Comparison of ENCODE assay signal across 9 mouse cellular contexts in genomic region chr1:189107841-189108240, GRCm38 (mm10).
A peak's percentile ranks its signal among the peaks of the same experiment; 100 is the strongest.
DNase-seq lines count a peak whose midpoint lies in the region; ATAC-seq and TF ChIP-seq lines count a peak whose summit lies in the region.
"Had no signal": no experiment of that assay in that cellular context is flagged by ENCODE, and none has a peak within 500 bp of the region (broad histone marks: within the 10 kb centered on the region; RNA-seq: fewer than 3 reads in every experiment).

No protein-coding gene starts in this region.

- ATAC-seq in lung, embryonic 16.5 days (ENCODE audit: low read depth) = peak; percentile 57
- ATAC-seq in liver, embryonic 12.5 days = no peak

- intact Hi-C loops in left cerebral cortex, postnatal 36 days (cut with DNase I) = no loop called here

- peak overlapping the region; percentile 77 for H3K27ac ChIP-seq in lung, embryonic 16.5 days (ENCODE audit: low read length)
- no peak overlapping the region for H3K27ac ChIP-seq in liver, embryonic 12.5 days
- H3K27ac ChIP-seq: embryonic facial prominence, embryonic 12.5 days had no signal

- no peaks in the 10 kb centered on the region for H3K36me3 ChIP-seq in lung, embryonic 16.5 days (ENCODE audit: control insufficient read depth, insufficient read depth, low read length)
- no peaks in the 10 kb centered on the region for H3K36me3 ChIP-seq in liver, embryonic 12.5 days
- H3K36me3 ChIP-seq: embryonic facial prominence, embryonic 12.5 days had no signal

- H3K4me2 ChIP-seq in lung, embryonic 16.5 days (ENCODE audit: low read depth, low read length) = no peak overlapping the region
- no peak overlapping the region for H3K4me2 ChIP-seq in liver, embryonic 12.5 days
- H3K4me2 ChIP-seq: embryonic facial prominence, embryonic 12.5 days had no signal

- TF ChIP-seq POLR2A in lung, adult 2 months (IDR thresholded peaks at IDR 0.05; ENCODE audit: borderline replicate concordance, extremely low read depth, low read depth, low read length) = no peak

- peak; percentile 57 to 65 for DNase-seq in cerebellum, postnatal 10 days
- DNase-seq in cerebellum, adult 11-12 months = no peak
- DNase-seq in lung, adult 2 months = no peak
- peak; percentile 19 to 34 for DNase-seq in left cerebral cortex, postnatal 36 days (ENCODE audit: low spot score in 2 of 2)
- DNase-seq in right cerebral cortex, postnatal 4 days = peak; percentile 33
- no peak for DNase-seq in thymus, postnatal 25 days

- H3K9ac ChIP-seq in lung, embryonic 16.5 days (ENCODE audit: low read length) = no peak overlapping the region
- H3K9ac ChIP-seq in liver, embryonic 12.5 days = no peak overlapping the region
- H3K9ac ChIP-seq: embryonic facial prominence, embryonic 12.5 days had no signal

- no peaks in the 10 kb centered on the region for H3K9me3 ChIP-seq in lung, embryonic 16.5 days (ENCODE audit: control insufficient read depth, low read length)
- no peaks in the 10 kb centered on the region for H3K9me3 ChIP-seq in liver, embryonic 12.5 days (replicated peaks)
- H3K9me3 ChIP-seq: embryonic facial prominence, embryonic 12.5 days had no signal

- no peak for TF ChIP-seq CTCF in lung, adult 2 months (IDR thresholded peaks at IDR 0.05; ENCODE audit: insufficient read depth, low read length)

- H3K4me1 ChIP-seq in lung, embryonic 16.5 days (replicated peaks; ENCODE audit: control insufficient read depth, insufficient read depth, low read length) = peaks cover 6% of the 10 kb centered on the region
- H3K4me1 ChIP-seq in lung, adult 2 months (ENCODE audit: control insufficient read depth, insufficient read depth, low read length) = no peaks in the 10 kb centered on the region
- H3K4me1 ChIP-seq in liver, embryonic 12.5 days = no peaks in the 10 kb centered on the region
- H3K4me1 ChIP-seq: embryonic facial prominence, embryonic 12.5 days had no signal

- H3K4me3 ChIP-seq in lung, embryonic 16.5 days (ENCODE audit: low read length) = no peak overlapping the region
- no peak overlapping the region for H3K4me3 ChIP-seq in lung, adult 2 months (replicated peaks; ENCODE audit: extremely low read depth, low read depth, low read length)
- H3K4me3 ChIP-seq in liver, embryonic 12.5 days = no peak overlapping the region
- H3K4me3 ChIP-seq: embryonic facial prominence, embryonic 12.5 days had no signal

- H3K27me3 ChIP-seq in lung, embryonic 16.5 days (ENCODE audit: control insufficient read depth, insufficient read depth, low read depth, low read length) = no peaks in the 10 kb centered on the region
- H3K27me3 ChIP-seq in liver, embryonic 12.5 days (replicated peaks) = no peaks in the 10 kb centered on the region
- H3K27me3 ChIP-seq: embryonic facial prominence, embryonic 12.5 days had no signal

- 44% methylated on average over 8 of the region's 8 CpGs for WGBS in lung, embryonic 16.5 days
- WGBS in lung, adult 2 months = 58% methylated on average over 8 of the region's 8 CpGs
- WGBS in liver, embryonic 12.5 days (ENCODE audit: insufficient replicate concordance) = 68% methylated on average over 7 of the region's 8 CpGs

Comparison
In these comparisons a context has a peak if more than half of its experiments do, and no peak if none do; other contexts are left out.
1. DNase-seq: peak in cerebellum, postnatal 10 days (2 of 2), left cerebral cortex, postnatal 36 days (2 of 2) and right cerebral cortex, postnatal 4 days (single experiment); none in cerebellum, adult 11-12 months (single experiment), lung, adult 2 months (single experiment) and thymus, postnatal 25 days (single experiment).